Mouse (Mus musculus) heart, postnatal 0 days (tissue): ENCODE data around the gene Olfr1223.
"Not testable (repeated sequence)": the region's sequence is repeated elsewhere in the genome, so short reads cannot be mapped to it uniquely, and the experiment has no call there.

Source experiments
- CTCF ChIP-seq: IDR thresholded peaks from 2 replicates; pipeline ENCODE4 v1.5.1; 2016; ENCODE audit warnings: antibody characterized with exemption, control low read depth, low read depth
- EP300 ChIP-seq: IDR thresholded peaks from 2 replicates; pipeline ENCODE4 v1.6.1; 2016; ENCODE audit warnings: antibody characterized with exemption, low read depth

GRCm38 (mm10) chr2:89163991-89164390, 12.6 kb upstream of the Olfr1223 start, which contains the start of gene Olfr1224-ps1:
- TF ChIP-seq CTCF, EP300: not testable (repeated sequence)
